Mouse (Mus musculus) cerebellum, adult 2 months (tissue): ENCODE measurements around the gene Hexim2. TPM values are rescaled to one million over a fixed set of nuclear protein-coding genes. Genes with fewer than 3 reads are reported as not detected.

Experiments
- DNase-seq, 2 experiments: peaks; one replicate each; pipeline ENCODE4 v3.0.0; 2021
- H3K27ac ChIP-seq: fragments of 200-500 bp; 2 replicates; pipeline ENCODE4 v1.5.1; 2012; ENCODE audit warnings: low read length, control low read depth, inconsistent platforms; ENCODE audit not compliant: insufficient read depth
- H3K27me3 ChIP-seq: fragments of 200-500 bp; 2 replicates; pipeline ENCODE4 v1.6.1; 2012; ENCODE audit warnings: inconsistent platforms, mild to moderate bottlenecking, low read length, moderate library complexity; ENCODE audit not compliant: control insufficient read depth, insufficient read depth
- H3K4me1 ChIP-seq: fragments of 200-500 bp; 2 replicates; pipeline ENCODE4 v1.6.1; 2011; ENCODE audit warnings: low read length; ENCODE audit not compliant: control insufficient read depth, insufficient read depth
- H3K4me3 ChIP-seq: fragments of 200-500 bp; replicated peaks from 2 replicates; pipeline ENCODE3; 2011; ENCODE audit warnings: mild to moderate bottlenecking, low read depth, low read length, control low read depth; ENCODE audit not compliant: insufficient read depth
- CTCF ChIP-seq: fragments of 200-500 bp; IDR thresholded peaks from 2 replicates; pipeline ENCODE4 v1.5.1; 2011; ENCODE audit warnings: low read depth, mild to moderate bottlenecking, control low read depth, low read length, moderate library complexity, borderline replicate concordance; ENCODE audit not compliant: insufficient read depth
- POLR2A ChIP-seq: fragments of 200-500 bp; IDR thresholded peaks from 2 replicates; pipeline ENCODE4 v1.6.1; 2011; ENCODE audit warnings: low read length, control low read depth, borderline replicate concordance; ENCODE audit not compliant: insufficient read depth
- WGBS: fragments of 180-500 bp; shearing (Covaris S2); methylation state at CpG from one replicate; pipeline ENCODE4 v1.1.7; 2018; 5-methylcytosine and 5-hydroxymethylcytosine counted together
- polyA plus RNA-seq: library from polyadenylated mRNA; depleted of rRNA; stranded (reverse); fragments of >200 nt; gene quantifications from 2 replicates; pipeline ENCODE4 v1.2.3, GENCODE M21; 2012

The Hexim2 gene
- polyA plus RNA-seq, 1 experiment: 23.0 TPM

GRCm38 (mm10) chr11:103113771-103114170, 18.5 kb upstream of the Hexim2 start:
- Histone ChIP-seq H3K27me3 (no peaks in the 10 kb centered on the region), H3K27ac (no peak overlapping the region), H3K4me1 (peaks cover 9% of the 10 kb centered on the region; the same call in 1 of the 2 replicates), H3K4me3 (no peak overlapping the region)
- 85% methylated on average over 4 of the region's 4 CpGs for WGBS
- DNase-seq: no peak
- TF ChIP-seq POLR2A: no peak
- TF ChIP-seq CTCF: no peak

- Histone ChIP-seq H3K4me1 (peaks cover 9% of the 10 kb centered on the region; the same call in 1 of the 2 replicates), H3K27ac (peak overlapping the region; percentile 93), H3K4me3 (peak overlapping the region; percentile 75), H3K27me3 (no peaks in the 10 kb centered on the region)
- 82% methylated on average over 11 of the region's 11 CpGs for WGBS
- no peak for DNase-seq
- TF ChIP-seq POLR2A (no peak), CTCF (no peak)
Observed at GRCm38 (mm10) chr11:103114270-103114943, 17.8 kb upstream of the Hexim2 start.

GRCm38 (mm10) chr11:103115163-103116007, 16.8 kb upstream of the Hexim2 start:
- H3K27me3 ChIP-seq: no peaks in the 10 kb centered on the region
- peak; percentile 90 to 94 for DNase-seq
- peak overlapping the region; percentile 93 for H3K27ac ChIP-seq
- peaks cover 9% of the 10 kb centered on the region; the same call in 1 of the 2 replicates for H3K4me1 ChIP-seq
- H3K4me3 ChIP-seq: peak overlapping the region; percentile 75
- under 1% methylated on average over 34 of the region's 34 CpGs for WGBS
- TF ChIP-seq CTCF (no peak), POLR2A (peak; percentile 70)

- H3K4me1 ChIP-seq: peaks cover 9% of the 10 kb centered on the region; the same call in 1 of the 2 replicates
- peak; percentile 99 for TF ChIP-seq POLR2A
- TF ChIP-seq CTCF: no peak
- peak within 1 kb of the TSS; percentile 75 for H3K4me3 ChIP-seq
- DNase-seq: peak; percentile 100
- under 1% methylated on average over 52 of the region's 53 CpGs for WGBS
- H3K27me3 ChIP-seq: no peaks in the 10 kb centered on the region
- H3K27ac ChIP-seq: peak within 1 kb of the TSS; percentile 93
Observed at GRCm38 (mm10) chr11:103116008-103116818, 16.0 kb upstream of the Hexim2 start, which contains the start of gene Hexim1. TSS of gene Hexim1 (plus strand) at chr11:103116231.

GRCm38 (mm10) chr11:103116959-103117590, 15.2 kb upstream of the Hexim2 start:
- Histone ChIP-seq H3K27ac (peak overlapping the region; percentile 76), H3K4me3 (peak overlapping the region; percentile 63), H3K27me3 (no peaks in the 10 kb centered on the region), H3K4me1 (0 out of 2 replicates have a peak, but pooled peaks cover 5% of the 10 kb centered on the region)
- peak; percentile 84 to 85 for DNase-seq
- WGBS: under 1% methylated on average over 35 of the region's 35 CpGs
- 0 out of 2 replicates have a peak, but pooled peaks have one; percentile 23 for TF ChIP-seq POLR2A
- peak; percentile 76 for TF ChIP-seq CTCF

- Histone ChIP-seq H3K27me3 (no peaks in the 10 kb centered on the region), H3K4me1 (0 out of 2 replicates have a peak, but pooled peaks cover 2% of the 10 kb centered on the region), H3K27ac (peak overlapping the region; percentile 76), H3K4me3 (peak overlapping the region; percentile 63)
- WGBS: under 1% methylated on average over 38 of the region's 38 CpGs
- peak in 1 of 2 experiments; percentile 49 for DNase-seq
- TF ChIP-seq CTCF (no peak), POLR2A (peak; percentile 35; the same call in 1 of the 2 replicates)
Observed at GRCm38 (mm10) chr11:103117591-103118009, 14.6 kb upstream of the Hexim2 start.
